Mouse (Mus musculus) gastrocnemius, postnatal 10 days (tissue): ENCODE data around the gene Prr23a2. TPM values are rescaled to one million over a fixed set of nuclear protein-coding genes. Genes with fewer than 3 reads are reported as not detected.

Experiments used
- DNase-seq: peaks from one replicate; pipeline ENCODE4 v3.0.0; 2021; ENCODE audit warnings: mixed read lengths
- long read RNA-seq, 2 experiments: library from polyadenylated mRNA; stranded (forward); transcript quantifications; one replicate each; pipeline ENCODE4 v2.0.0; 2021
- total RNA-seq, 2 experiments: library from RNA; stranded (reverse); gene quantifications; 2 replicates each; pipeline ENCODE4 v1.2.3; 2021

The Prr23a2 gene
- total RNA-seq = not detected
- long read RNA-seq, experiment 1 = 0 reads
- long read RNA-seq, experiment 2 = 0 reads

DNA sequence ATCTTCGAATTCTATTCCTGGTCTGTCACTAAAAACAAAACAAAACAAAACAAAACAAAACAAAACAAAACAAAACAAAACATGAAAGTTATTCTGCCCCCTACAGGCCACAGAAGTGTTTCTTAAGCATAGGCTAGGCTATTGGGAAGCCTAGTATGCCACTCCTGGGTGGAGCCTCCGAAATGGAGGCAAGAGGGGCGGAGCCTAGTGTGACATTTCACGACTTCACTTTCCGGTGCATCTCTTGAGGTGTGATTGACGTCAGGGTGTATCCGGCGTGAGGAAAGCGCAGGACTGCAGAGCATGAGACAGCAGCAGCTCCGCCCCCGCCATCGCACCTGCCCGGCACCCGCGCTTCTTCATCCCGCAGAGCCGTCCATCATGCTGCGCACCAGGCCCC lies at the start of gene Prr23a2:
Prr23a2 (plus strand) TSS at position 285 of the 400 bp plus-strand sequence.
- no peak for DNase-seq

DNA sequence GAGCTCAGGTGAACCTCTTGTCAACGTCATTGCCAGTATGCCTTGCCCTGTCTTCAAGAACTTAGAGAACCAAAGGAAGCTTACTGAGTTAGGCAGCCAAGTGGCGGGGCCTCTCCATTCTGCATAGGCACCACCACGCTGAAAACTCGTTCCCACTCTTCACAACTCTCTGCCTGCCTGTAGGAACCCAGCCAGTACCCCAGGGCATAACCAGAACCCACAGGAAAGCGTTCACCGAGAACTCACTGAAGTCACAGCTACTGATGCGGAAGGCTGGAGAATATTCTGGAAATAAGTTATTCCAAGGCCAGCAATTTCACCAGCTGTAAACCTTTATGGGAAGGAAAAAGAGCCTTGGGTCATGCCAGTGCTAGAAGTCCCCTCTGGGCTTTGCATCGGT lies 48.7 kb upstream of the Prr23a2 start:
- no peak for DNase-seq

DNA sequence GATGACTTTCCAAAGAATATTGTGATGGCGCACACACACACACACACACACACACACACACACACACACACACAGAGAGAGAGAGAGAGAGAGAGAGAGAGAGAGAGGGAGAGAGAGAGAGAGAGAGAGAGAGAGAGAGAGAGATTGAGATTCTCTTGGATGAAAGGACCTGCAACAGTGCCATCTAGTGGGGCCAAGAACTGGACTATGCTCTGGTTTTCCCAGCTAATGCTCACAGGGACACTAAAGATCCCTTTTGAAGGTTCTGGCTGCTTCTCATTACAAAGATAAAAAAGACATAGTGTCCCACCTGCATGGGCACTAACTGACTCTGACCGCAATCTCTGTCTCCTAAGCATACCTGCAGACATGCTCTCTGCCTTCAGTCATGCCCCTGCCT lies 46.8 kb upstream of the Prr23a2 start:
- peak; percentile 34 for DNase-seq

DNA sequence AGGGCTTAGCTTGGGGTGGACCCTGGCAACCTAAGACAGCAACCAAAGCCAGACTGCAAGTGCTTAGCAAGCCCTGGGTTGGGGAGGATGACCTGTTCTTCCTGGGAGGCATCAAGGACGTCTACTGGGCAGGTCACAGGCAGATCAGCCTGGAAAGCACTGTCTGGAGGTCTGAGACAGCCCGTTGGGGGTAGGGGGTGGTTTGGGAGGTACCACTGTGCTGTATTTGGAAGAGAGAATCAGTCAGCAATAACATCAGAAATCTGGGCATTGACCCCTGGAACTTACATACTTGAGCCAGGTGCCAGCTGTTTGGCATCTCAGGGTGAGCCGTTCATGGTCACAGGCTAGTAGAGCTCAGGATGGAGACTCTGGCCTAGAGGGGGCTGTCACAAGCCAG lies 40.2 kb upstream of the Prr23a2 start:
- DNase-seq = no peak

- no peak for DNase-seq
These were observed 38.7 kb upstream of the Prr23a2 start for GRCm38 (mm10) chr9:98817592-98817991.

DNA sequence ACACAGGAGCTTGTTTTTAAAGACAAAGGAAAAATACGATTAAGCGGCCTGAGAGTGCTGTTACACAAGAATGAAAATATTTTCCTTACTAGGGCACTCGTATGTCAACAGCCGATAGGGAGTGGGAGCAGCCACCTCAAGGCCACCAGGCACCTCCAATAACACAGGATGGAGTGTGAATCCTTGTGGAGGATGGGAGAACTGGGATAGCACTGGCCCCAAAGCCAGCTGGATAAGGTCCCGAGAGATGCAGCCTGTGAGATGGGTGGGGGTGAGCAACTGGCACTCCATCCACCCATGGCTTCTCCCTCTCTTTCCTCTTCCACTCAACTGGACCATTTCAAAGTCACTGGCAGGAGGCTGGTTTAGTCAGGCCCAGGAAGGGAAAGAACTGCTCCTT lies 37.3 kb upstream of the Prr23a2 start:
- DNase-seq = no peak

GRCm38 (mm10) chr9:98819481-98819880 lies 36.8 kb upstream of the Prr23a2 start:
- DNase-seq = no peak

DNA sequence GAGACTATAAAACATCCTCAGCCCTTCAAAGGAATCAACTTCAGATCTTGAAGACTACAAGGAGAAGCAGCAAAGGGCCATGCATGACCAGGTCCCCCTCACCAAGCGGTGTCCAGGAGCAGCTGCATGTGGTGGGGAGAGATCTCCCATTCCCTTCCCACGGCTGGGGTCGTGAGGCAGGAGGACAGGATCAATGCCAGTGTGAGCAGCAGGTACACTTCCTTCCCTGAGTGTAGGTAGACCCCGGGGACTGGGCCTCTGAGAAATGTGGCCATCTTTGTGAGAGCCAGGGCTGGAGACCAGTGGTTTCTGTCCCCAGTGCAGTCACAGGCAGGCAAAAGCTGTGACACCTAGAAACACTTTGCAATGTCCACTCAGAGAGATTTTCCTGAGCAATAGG lies 35.8 kb upstream of the Prr23a2 start:
- DNase-seq = no peak

DNA sequence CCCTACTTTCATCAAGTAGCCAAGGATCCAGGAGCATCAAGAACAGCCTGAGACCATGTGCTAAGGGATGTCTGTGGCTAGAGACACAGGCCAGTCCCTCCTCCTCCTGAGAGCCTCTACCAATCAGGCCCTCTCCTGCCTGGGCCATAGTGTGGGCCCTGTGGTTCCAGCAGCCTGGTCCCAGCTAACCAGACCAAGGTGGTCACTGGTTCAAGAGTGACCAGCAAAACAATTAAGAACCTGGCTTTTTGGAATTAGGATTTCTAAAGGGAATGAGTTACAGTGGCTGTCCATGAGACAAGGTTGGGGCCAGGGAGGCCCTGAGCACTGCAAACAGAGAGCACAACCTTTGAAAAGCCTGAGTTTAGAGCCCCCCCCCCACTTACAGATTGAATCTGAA lies 35.2 kb upstream of the Prr23a2 start:
- DNase-seq = no peak

DNA sequence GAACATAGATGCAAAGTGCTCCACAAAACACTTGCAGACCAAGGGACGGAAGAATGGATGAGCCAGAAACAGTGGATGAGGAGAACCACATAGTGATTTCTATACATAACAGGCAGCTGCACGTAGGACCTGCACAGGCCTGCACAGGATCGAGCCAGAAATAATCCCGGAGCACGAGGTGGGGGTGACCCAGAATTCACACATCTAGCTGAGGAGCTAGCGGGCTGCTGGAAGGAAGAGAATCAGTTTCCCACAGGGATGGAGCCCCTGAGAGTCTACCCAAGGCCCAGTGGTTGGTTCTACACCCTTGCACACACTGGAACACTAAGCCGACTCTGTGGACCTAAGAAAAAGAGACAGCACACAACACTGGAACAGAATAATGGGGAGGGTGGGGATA lies 32.5 kb upstream of the Prr23a2 start:
- no peak for DNase-seq

- no peak for DNase-seq
These were observed 26.8 kb upstream of the Prr23a2 start for GRCm38 (mm10) chr9:98829508-98829907.

- DNase-seq = no peak
These were observed 18.7 kb upstream of the Prr23a2 start for GRCm38 (mm10) chr9:98837537-98838074.

GRCm38 (mm10) chr9:98842117-98842516 lies 14.2 kb upstream of the Prr23a2 start, which contains the start of gene Prr23a1:
Gene Prr23a1 (plus strand): TSS chr9:98842503.
- DNase-seq = no peak

GRCm38 (mm10) chr9:98863463-98863862 lies 7.2 kb downstream of the Prr23a2 start:
- DNase-seq = no peak

- DNase-seq = no peak
These were observed 8.3 kb downstream of the Prr23a2 start, which contains the start of gene Prr23a3 for GRCm38 (mm10) chr9:98864571-98864970. Gene Prr23a3 (plus strand): TSS chr9:98864767.

GRCm38 (mm10) chr9:98901486-98901885 lies 45.2 kb downstream of the Prr23a2 start:
- no peak for DNase-seq

GRCm38 (mm10) chr9:98902819-98903218 lies 46.5 kb downstream of the Prr23a2 start, which contains the start of gene 7420426K07Rik:
Gene 7420426K07Rik (plus strand): TSS chr9:98903119.
- DNase-seq = no peak

Other genes with a start within 250 kb of the Prr23a2 start
- not detected for gene Prr23a1, start 14.0 kb upstream of the Prr23a2 start, total RNA-seq
- not detected for gene Prr23a3, start 8.3 kb downstream of the Prr23a2 start, total RNA-seq
- not detected for gene 7420426K07Rik, start 46.6 kb downstream of the Prr23a2 start, total RNA-seq
- not detected for gene Foxl2, start 98.8 kb downstream of the Prr23a2 start, total RNA-seq
- 1 to 10 TPM; 5.6 to 6.2 TPM for gene Faim, start 129.9 kb downstream of the Prr23a2 start, total RNA-seq
- gene Gm1123, start 179.2 kb downstream of the Prr23a2 start, total RNA-seq = not detected